Mouse (Mus musculus): ENCODE data around the gene Fkbp3. TPM values are rescaled to one million over a fixed set of nuclear protein-coding genes. Genes with fewer than 3 reads are reported as not detected.

Gene Fkbp3
- 205 TPM for polyA plus RNA-seq (2014; fragmentation: Illumina TruSeq; extraction: RNeasy Lipid Tissue Mini Kit (QIAGEN cat#74804); ENCODE audit: low read depth, low replicate concordance)

GRCm38 (mm10) chr12:65073611-65074178 is at the start of gene Fkbp3:
Gene Fkbp3 (minus strand): TSS chr12:65074007.

GRCm38 (mm10) chr12:65075085-65075732 is 1.4 kb upstream of the Fkbp3 start, which contains the start of gene Fancm:
Gene Fancm (plus strand): TSS chr12:65075603.

GRCm38 (mm10) chr12:65036190-65036870 is 37.5 kb downstream of the Fkbp3 start, which contains the start of gene Prpf39:
Gene Prpf39 (plus strand): TSS chr12:65036333.

Other genes starting within 250 kb of the Fkbp3 start
- gene Gm527, start 156.1 kb downstream of the Fkbp3 start, polyA plus RNA-seq (2014; fragmentation: Illumina TruSeq; extraction: RNeasy Lipid Tissue Mini Kit (QIAGEN cat#74804); ENCODE audit: low read depth, low replicate concordance), result 42.2 TPM
- gene Klhl28, start 108.5 kb downstream of the Fkbp3 start, polyA plus RNA-seq (2014; fragmentation: Illumina TruSeq; extraction: RNeasy Lipid Tissue Mini Kit (QIAGEN cat#74804); ENCODE audit: low read depth, low replicate concordance), result 35.1 TPM
- 70.7 TPM for gene Togaram1, start 108.2 kb downstream of the Fkbp3 start, polyA plus RNA-seq (2014; fragmentation: Illumina TruSeq; extraction: RNeasy Lipid Tissue Mini Kit (QIAGEN cat#74804); ENCODE audit: low read depth, low replicate concordance)
- gene Prpf39, start 37.7 kb downstream of the Fkbp3 start, polyA plus RNA-seq (2014; fragmentation: Illumina TruSeq; extraction: RNeasy Lipid Tissue Mini Kit (QIAGEN cat#74804); ENCODE audit: low read depth, low replicate concordance), result 216 TPM
- gene Fancm, start 1.6 kb upstream of the Fkbp3 start, polyA plus RNA-seq (2014; fragmentation: Illumina TruSeq; extraction: RNeasy Lipid Tissue Mini Kit (QIAGEN cat#74804); ENCODE audit: low read depth, low replicate concordance), result 5.7 TPM
- gene Mis18bp1, start 98.6 kb upstream of the Fkbp3 start, polyA plus RNA-seq (2014; fragmentation: Illumina TruSeq; extraction: RNeasy Lipid Tissue Mini Kit (QIAGEN cat#74804); ENCODE audit: low read depth, low replicate concordance), result 21.2 TPM
- not detected for gene Wdr20rt, start 151.5 kb upstream of the Fkbp3 start, polyA plus RNA-seq (2014; fragmentation: Illumina TruSeq; extraction: RNeasy Lipid Tissue Mini Kit (QIAGEN cat#74804); ENCODE audit: low read depth, low replicate concordance)

Data from sigmoid colon, adult 10 weeks (tissue).